Mouse (Mus musculus): ENCODE results near the gene Arhgdia.

GRCm38 (mm10) chr11:120578024-120578693 lies 3.3 kb downstream of the Arhgdia start:
- no peak for TF ChIP-seq POLR2A (IDR thresholded peaks at IDR 0.05; ENCODE audit: low read depth, low read length)
- no peak for TF ChIP-seq CTCF (IDR thresholded peaks at IDR 0.05; ENCODE audit: borderline replicate concordance, insufficient read depth, low read length)

Measured in embryonic fibroblast, embryonic 13.5 days (primary cell).